Mouse (Mus musculus): ENCODE results near the gene Oosp1.

- TF ChIP-seq POLR2A (IDR thresholded peaks at IDR 0.05; ENCODE audit: control insufficient read depth, extremely low read depth, insufficient read depth, low read length, poor library complexity) (no peak), CTCF (IDR thresholded peaks at IDR 0.05; ENCODE audit: borderline replicate concordance, control insufficient read depth, extremely low read depth, insufficient read depth, low read length, poor library complexity) (no peak)
Measured at GRCm38 (mm10) chr19:11730278-11730677, 39.3 kb upstream of the Oosp1 start.

Measured in thymus, adult 2 months (tissue).